Mouse (Mus musculus) kidney, embryonic 15.5 days (tissue): ENCODE data around the gene Socs2. TPM values are rescaled to one million over a fixed set of nuclear protein-coding genes. Genes with fewer than 3 reads are reported as not detected.

Experiments used
- ATAC-seq: fragments of 200-750 bp; cut with Nextera tagmentation; replicated peaks from 2 replicates; pipeline ENCODE4 v1.8.0; 2017; ENCODE audit warnings: moderate TSS enrichment; ENCODE audit not compliant: low FRiP score
- H3K27ac ChIP-seq: fragments of 300-500 bp; sonication (generic); 2 replicates; pipeline ENCODE4 v1.5.1; 2015; ENCODE audit warnings: mild to moderate bottlenecking, inconsistent platforms
- H3K27me3 ChIP-seq: fragments of 300-500 bp; sonication (generic); 2 replicates; pipeline ENCODE4 v1.6.1; 2015; ENCODE audit warnings: inconsistent platforms
- H3K36me3 ChIP-seq: fragments of 300-500 bp; sonication (generic); 2 replicates; pipeline ENCODE4 v1.6.1; 2015; ENCODE audit warnings: inconsistent platforms
- H3K4me1 ChIP-seq: fragments of 300-500 bp; sonication (generic); 2 replicates; pipeline ENCODE4 v1.6.1; 2015; ENCODE audit warnings: inconsistent platforms
- H3K4me2 ChIP-seq: fragments of 300-500 bp; sonication (generic); 2 replicates; pipeline ENCODE4 v1.6.1; 2015; ENCODE audit warnings: moderate library complexity, mild to moderate bottlenecking, inconsistent platforms
- H3K4me3 ChIP-seq: fragments of 300-500 bp; sonication (generic); replicated peaks from 2 replicates; pipeline ENCODE4 v1.5.1; 2015; ENCODE audit warnings: mild to moderate bottlenecking, inconsistent platforms
- H3K9ac ChIP-seq: fragments of 300-500 bp; sonication (generic); 2 replicates; pipeline ENCODE4 v1.6.1; 2015; ENCODE audit warnings: mild to moderate bottlenecking, inconsistent platforms
- H3K9me3 ChIP-seq: fragments of 300-500 bp; sonication (generic); replicated peaks from 2 replicates; pipeline ENCODE4 v1.6.1; 2016; ENCODE audit warnings: inconsistent platforms
- WGBS: fragments of 180-500 bp; shearing (Covaris S2); methylation state at CpG from one replicate; pipeline ENCODE4 v1.1.7; 2015; ENCODE audit warnings: mixed read lengths; 5-methylcytosine and 5-hydroxymethylcytosine counted together
- polyA plus RNA-seq: library from polyadenylated mRNA; unstranded; fragments of >200 nt; fragmentation: Nextera tagmentation; extraction: Ambion mirVana; gene quantifications from 2 replicates; pipeline ENCODE4 v1.2.1, GENCODE M21; 2015

Gene Socs2
- polyA plus RNA-seq, 1 experiment from 2014 or later, result 28.5 TPM

DNA sequence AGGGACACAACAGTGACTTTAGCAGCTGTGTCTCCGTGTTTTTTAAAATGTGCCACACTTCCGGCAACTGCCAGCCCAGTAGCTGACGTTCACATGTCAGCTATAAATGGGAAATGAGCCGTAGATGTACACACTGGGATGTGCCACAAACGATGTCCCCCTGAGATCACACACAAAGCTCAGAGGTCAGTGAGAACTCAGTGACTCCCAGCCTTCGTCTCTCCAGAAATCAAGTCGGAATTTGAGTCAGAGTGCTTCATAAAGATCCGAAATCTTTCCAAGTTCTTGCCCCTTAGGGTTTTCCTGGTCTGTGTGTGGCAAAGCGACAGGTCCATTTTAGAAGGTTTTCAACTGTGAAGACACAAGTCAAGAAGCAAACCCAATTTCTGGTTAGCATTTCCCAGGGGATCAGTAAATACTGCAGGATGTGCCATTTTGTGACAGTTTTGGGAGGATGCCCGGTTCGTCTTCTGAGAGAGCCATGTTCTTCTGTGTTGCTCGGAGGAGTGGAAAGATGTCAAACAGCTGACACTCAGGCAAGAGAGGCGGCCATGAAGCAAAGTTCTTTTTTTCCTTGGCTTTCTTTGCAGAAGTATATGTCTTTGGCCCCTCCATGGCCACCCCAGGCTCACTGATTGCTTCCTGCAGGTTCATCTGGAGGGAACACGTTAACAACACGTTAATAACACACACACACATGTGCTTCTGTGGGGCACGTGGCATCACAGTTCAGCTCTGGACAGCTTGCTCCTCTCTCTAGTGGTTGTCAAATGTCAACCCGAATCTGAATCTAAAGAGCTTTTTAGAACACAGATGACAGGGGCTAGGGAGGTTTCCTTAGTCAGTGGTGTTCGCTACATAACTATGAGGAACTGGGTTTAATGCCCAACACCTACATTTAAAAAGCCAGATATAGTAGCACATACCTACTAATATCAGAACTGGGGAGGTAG, 28.4 kb upstream of the Socs2 start:
- H3K27ac ChIP-seq, result no peak overlapping the region

DNA sequence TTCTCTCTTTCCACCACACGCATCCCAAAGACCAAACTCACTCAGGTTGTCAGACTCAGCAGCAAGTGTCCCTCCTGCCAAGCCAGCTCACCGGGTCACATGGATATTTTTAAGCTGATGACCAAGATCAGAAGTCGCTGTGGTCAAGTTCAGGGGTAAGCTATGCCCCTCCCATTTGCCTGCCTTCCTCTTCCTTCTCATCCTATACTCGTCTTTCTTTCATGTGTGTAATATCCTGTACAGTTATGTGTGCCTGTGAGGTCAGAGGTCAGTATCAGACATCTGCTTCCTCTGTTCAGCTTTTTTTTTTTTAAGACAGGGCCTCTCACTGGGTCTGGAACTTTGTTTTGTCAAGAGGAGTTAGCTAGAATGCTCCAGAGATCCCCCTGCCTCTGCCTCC, 25.4 kb upstream of the Socs2 start:
- Histone ChIP-seq H3K36me3 (no peaks in the 10 kb centered on the region), H3K9me3 (no peaks in the 10 kb centered on the region), H3K9ac (no peak overlapping the region), H3K4me1 (no peaks in the 10 kb centered on the region), H3K4me3 (no peak overlapping the region), H3K4me2 (no peak overlapping the region), H3K27me3 (no peaks in the 10 kb centered on the region), H3K27ac (no peak overlapping the region)
- ATAC-seq, result no peak
- 76% methylated on average over 4 of the region's 4 CpGs for WGBS

More for the DNA sequence above, 28.4 kb upstream of the Socs2 start:
- no peaks in the 10 kb centered on the region for H3K4me1 ChIP-seq
- no peaks in the 10 kb centered on the region for H3K9me3 ChIP-seq
- no peaks in the 10 kb centered on the region for H3K36me3 ChIP-seq
- WGBS, result 69% methylated on average over 18 of the region's 18 CpGs
- no peak overlapping the region for H3K4me3 ChIP-seq
- H3K4me2 ChIP-seq, result no peak overlapping the region
- ATAC-seq, result no peak
- H3K9ac ChIP-seq, result no peak overlapping the region
- no peaks in the 10 kb centered on the region for H3K27me3 ChIP-seq

DNA sequence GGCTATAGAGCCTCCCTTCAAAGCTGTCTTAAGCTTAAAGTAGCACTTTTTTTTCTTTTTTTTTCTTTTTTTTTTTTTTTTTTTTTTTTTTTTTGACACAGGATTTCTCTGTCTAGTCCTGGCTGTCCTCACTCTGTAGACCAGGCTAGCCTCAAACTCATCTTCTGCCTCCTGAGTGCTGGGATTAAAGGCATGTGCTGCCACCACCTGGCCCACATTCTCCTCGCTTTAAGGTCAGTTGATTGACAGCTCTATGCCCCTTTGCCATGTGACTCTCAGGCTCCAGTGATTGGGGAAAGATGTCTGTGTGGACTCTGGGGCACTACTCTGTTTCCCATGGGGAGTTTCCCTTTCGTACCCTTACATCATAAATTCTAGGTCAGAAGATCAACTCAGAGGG, 23.6 kb upstream of the Socs2 start:
- no peak for ATAC-seq

DNA sequence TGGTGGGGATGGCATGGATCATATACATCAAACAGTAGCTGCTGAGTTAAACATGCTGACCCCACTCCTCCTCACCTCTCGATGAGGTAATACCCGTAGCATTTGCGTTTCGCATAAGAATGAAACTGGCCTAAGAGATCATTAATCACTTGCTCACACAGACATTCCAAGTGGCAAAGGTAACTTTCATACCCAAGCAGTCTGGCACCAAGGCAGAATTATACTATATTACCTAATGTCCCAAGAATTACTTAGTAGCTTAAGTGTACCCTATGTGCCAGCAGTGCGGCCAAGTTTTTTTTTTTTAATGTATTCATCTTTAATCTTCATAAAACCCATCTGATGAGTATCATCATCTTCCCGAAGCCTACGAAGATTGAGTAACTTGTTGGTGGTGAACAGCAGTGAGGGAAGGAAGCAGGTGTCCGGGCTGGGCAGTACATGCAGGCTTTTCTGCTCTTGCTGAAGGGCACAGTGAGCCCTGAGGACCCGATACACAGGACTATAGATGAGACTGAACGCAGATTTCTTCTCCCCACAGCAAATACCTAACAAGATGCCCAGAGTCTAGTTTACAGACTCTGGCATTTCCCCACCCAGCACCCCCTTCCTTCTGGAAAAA, 22.8 kb upstream of the Socs2 start:
- Histone ChIP-seq H3K4me3 (no peak overlapping the region), H3K9ac (no peak overlapping the region), H3K4me2 (no peak overlapping the region), H3K27me3 (no peaks in the 10 kb centered on the region), H3K36me3 (no peaks in the 10 kb centered on the region), H3K27ac (no peak overlapping the region), H3K4me1 (no peaks in the 10 kb centered on the region), H3K9me3 (no peaks in the 10 kb centered on the region)
- no peak for ATAC-seq
- WGBS, result 92% methylated on average over 10 of the region's 10 CpGs

More for the DNA sequence above, 23.6 kb upstream of the Socs2 start:
- no peaks in the 10 kb centered on the region for H3K4me1 ChIP-seq
- no peaks in the 10 kb centered on the region for H3K36me3 ChIP-seq
- no peak overlapping the region for H3K4me2 ChIP-seq
- no peak overlapping the region for H3K4me3 ChIP-seq
- 55% methylated on average over 2 of the region's 2 CpGs for WGBS
- H3K27me3 ChIP-seq, result no peaks in the 10 kb centered on the region
- no peak overlapping the region for H3K27ac ChIP-seq
- H3K9ac ChIP-seq, result no peak overlapping the region
- no peaks in the 10 kb centered on the region for H3K9me3 ChIP-seq

DNA sequence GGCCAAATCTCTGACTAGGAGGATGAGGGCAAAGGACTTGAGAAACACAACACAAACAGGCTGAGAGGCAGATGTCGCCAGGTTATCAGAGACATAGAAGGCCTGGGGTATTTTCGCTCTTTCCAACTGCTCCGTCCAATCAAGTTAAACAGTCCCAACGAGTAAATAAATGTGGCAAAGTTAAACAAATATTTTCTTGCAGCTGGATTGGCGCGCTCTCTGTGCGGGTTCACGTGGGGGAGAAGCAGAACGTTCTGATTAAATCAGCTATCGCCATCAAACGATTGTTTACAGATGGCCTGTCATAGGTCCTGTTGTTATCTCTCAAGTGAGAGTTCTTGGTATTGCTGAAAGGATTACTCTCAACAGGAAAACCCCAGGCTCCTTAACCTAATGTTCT, 22.0 kb upstream of the Socs2 start:
- Histone ChIP-seq H3K4me2 (no peak overlapping the region), H3K4me1 (no peaks in the 10 kb centered on the region)
- 51% methylated on average over 11 of the region's 11 CpGs for WGBS

DNA sequence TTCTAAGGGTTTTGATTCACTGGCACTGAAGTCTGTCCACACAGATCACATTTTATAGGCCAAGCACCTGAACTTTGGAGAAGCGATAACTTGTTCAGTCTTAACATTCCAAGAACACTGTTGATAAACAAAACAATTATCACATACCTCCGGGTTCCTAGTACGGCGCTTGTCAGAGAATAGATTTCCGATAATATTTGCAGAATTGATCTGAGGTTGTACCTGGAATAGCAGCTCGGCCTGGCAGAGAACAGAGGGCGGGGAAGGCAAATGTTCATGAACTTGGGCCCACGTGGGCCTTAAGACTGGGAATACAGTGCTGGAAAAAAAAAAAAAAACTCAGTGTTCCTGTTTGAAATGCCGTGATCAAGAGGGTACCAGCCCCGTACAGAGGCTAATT, 13.3 kb upstream of the Socs2 start:
- H3K4me2 ChIP-seq, result no peak overlapping the region
- WGBS, result 93% methylated on average over 10 of the region's 10 CpGs
- no peaks in the 10 kb centered on the region for H3K4me1 ChIP-seq
- H3K27ac ChIP-seq, result no peak overlapping the region
- H3K36me3 ChIP-seq, result no peaks in the 10 kb centered on the region
- ATAC-seq, result no peak
- no peak overlapping the region for H3K4me3 ChIP-seq
- no peaks in the 10 kb centered on the region for H3K27me3 ChIP-seq
- H3K9ac ChIP-seq, result no peak overlapping the region
- H3K9me3 ChIP-seq, result no peaks in the 10 kb centered on the region

More for the DNA sequence above, 22.0 kb upstream of the Socs2 start:
- Histone ChIP-seq H3K9me3 (no peaks in the 10 kb centered on the region), H3K9ac (no peak overlapping the region), H3K27me3 (no peaks in the 10 kb centered on the region), H3K27ac (no peak overlapping the region), H3K4me3 (no peak overlapping the region), H3K36me3 (no peaks in the 10 kb centered on the region)
- ATAC-seq, result no peak

DNA sequence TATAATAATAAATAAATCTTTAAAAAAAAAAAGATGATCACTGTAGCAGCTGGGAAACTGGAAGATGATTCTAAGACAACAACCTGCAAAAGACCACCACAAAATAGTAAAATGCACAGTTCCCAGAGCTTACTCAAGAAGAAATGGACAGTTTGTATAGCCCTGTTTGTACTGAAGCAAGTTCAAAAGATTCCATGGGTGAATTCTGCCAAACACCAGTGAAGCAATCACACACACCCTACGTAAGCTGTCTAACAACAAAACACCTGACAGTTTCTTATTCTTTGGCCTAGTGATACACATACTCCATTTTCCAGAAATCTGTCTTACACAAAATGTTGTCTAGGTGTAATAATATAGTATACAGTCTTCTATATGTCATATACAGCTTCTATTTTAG, 12.1 kb upstream of the Socs2 start:
- H3K4me3 ChIP-seq, result no peak overlapping the region
- 89% methylated on average over 1 of the region's 1 CpGs for whole genome bisulfite sequencing
- H3K4me1 ChIP-seq, result no peaks in the 10 kb centered on the region

DNA sequence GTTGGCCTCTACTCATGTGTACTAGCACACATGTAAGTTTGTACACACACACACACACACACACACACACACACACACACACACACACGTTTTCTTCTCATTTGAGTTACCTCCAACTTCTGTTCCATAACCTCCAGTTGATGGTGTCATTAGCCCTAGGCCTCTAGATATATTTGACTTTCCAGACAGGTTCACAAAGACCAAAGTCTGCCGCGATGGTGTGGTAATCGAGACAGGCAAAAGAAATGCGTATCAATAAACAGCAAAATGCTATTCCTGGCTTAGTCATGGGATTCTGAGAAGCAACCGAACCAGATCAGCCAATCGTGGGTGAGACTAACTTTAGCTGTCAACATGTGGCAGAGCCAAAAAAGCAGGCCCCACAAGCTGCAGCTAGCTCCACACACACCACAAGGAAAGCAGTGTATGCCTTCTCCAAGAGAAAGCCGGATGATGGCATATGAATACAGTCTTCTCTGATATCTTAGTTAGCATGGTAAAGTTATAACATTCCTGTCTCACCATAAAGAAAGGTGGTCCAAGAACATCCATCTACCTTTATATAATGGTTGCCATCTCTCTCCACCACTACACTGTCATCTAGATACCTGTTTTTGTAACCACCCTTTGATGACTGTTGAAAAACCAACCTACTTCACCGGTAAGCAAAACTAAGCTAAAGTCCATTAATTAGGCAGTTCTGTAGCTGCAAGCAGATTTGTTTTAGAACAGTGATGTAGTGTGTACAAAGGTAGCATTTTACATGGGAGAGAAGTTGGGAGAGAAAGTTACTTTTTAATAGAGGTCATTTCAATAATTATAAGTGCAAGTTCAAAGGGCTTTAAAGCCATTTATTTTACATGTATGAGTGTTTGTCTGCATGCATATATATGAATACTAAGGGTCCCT, 9.5 kb upstream of the Socs2 start:
- Histone ChIP-seq H3K27ac (no peak overlapping the region), H3K4me1 (no peaks in the 10 kb centered on the region), H3K9me3 (no peaks in the 10 kb centered on the region), H3K4me2 (no peak overlapping the region), H3K36me3 (no peaks in the 10 kb centered on the region), H3K27me3 (no peaks in the 10 kb centered on the region), H3K4me3 (no peak overlapping the region), H3K9ac (no peak overlapping the region)
- 88% methylated on average over 9 of the region's 9 CpGs for WGBS
- ATAC-seq, result no peak

More for the DNA sequence above, 12.1 kb upstream of the Socs2 start:
- H3K27ac ChIP-seq, result no peak overlapping the region
- ATAC-seq, result no peak
- no peak overlapping the region for H3K9ac ChIP-seq
- no peaks in the 10 kb centered on the region for H3K27me3 ChIP-seq
- no peak overlapping the region for H3K4me2 ChIP-seq
- no peaks in the 10 kb centered on the region for H3K9me3 ChIP-seq
- no peaks in the 10 kb centered on the region for H3K36me3 ChIP-seq

DNA sequence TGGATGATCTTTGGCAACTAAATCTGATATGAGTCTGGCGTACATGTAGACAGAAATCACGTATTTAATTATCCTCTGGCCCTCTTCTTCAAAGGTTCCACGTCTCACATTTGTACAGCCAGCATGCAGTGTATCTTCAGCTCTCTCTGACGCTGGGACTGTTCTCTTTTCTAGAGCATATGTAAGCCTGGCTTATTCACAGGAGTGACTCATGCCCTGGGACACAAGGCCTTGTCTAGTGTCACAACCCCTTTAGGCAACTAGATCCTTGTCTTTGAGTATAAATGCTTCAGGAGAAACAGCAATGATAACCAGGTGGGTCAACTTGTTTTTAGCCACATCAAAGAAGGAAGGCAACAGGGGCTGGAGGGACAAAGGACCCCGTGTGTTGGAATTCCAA, 5.7 kb upstream of the Socs2 start:
- H3K36me3 ChIP-seq, result no peaks in the 10 kb centered on the region
- WGBS, result 82% methylated on average over 5 of the region's 5 CpGs

DNA sequence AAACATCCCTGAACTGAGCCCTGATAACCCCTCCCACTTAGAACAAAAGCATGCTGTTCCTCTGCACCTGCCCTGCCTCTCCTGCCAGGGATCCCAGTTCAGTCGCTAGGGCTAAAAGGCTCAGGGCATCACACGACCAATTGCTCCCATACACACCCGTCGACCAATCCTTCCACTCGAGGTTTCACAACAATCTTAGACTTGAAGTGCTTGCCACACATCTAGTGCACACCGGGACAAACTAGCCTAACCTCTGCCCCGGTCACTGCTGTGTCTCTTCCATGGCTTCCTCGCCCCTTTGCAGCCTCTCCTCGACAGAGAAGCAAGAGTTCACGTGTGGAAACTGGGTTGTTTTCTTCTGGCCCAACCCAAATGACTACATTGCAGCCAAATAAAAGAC, 3.3 kb upstream of the Socs2 start:
- H3K27ac ChIP-seq, result no peak overlapping the region
- no peaks in the 10 kb centered on the region for H3K36me3 ChIP-seq
- peaks cover 18% of the 10 kb centered on the region for H3K27me3 ChIP-seq
- H3K4me3 ChIP-seq, result no peak overlapping the region
- peaks cover 20% of the 10 kb centered on the region for H3K4me1 ChIP-seq
- no peak for ATAC-seq
- no peaks in the 10 kb centered on the region for H3K9me3 ChIP-seq
- WGBS, result 73% methylated on average over 10 of the region's 10 CpGs
- H3K4me2 ChIP-seq, result no peak overlapping the region
- no peak overlapping the region for H3K9ac ChIP-seq

More for the DNA sequence above, 5.7 kb upstream of the Socs2 start:
- no peak overlapping the region for H3K27ac ChIP-seq
- ATAC-seq, result no peak
- no peak overlapping the region for H3K4me2 ChIP-seq
- H3K27me3 ChIP-seq, result peaks cover 10% of the 10 kb centered on the region; the same call in 1 of the 2 replicates
- H3K9me3 ChIP-seq, result no peaks in the 10 kb centered on the region
- H3K4me3 ChIP-seq, result no peak overlapping the region
- H3K9ac ChIP-seq, result no peak overlapping the region
- H3K4me1 ChIP-seq, result peaks cover 2% of the 10 kb centered on the region

DNA sequence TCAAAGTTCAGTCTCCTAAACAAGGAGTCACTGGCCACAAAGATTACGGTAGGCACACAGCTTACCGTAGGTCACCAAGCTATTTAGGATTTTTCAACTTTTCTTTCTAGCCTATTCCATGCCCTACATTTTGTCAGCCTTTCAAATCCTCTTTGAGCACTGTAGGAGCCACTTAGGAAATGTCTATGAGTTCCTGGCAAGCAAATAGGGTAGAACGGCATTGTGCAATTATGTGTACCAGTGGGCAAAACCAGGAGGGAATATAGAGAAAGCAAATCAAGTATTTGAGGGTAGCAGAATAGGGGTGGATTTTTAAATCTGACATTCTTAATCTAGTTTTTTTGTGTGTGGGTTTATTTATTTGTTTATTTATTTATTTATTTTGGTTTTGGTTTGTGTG, 2.7 kb upstream of the Socs2 start:
- H3K4me3 ChIP-seq, result no peak overlapping the region
- no peak overlapping the region for H3K4me2 ChIP-seq
- WGBS, result 95% methylated on average over 3 of the region's 3 CpGs
- H3K9me3 ChIP-seq, result no peaks in the 10 kb centered on the region
- peaks cover 25% of the 10 kb centered on the region for H3K4me1 ChIP-seq
- no peaks in the 10 kb centered on the region for H3K36me3 ChIP-seq
- H3K9ac ChIP-seq, result no peak overlapping the region
- H3K27me3 ChIP-seq, result peaks cover 24% of the 10 kb centered on the region
- ATAC-seq, result no peak
- H3K27ac ChIP-seq, result no peak overlapping the region

DNA sequence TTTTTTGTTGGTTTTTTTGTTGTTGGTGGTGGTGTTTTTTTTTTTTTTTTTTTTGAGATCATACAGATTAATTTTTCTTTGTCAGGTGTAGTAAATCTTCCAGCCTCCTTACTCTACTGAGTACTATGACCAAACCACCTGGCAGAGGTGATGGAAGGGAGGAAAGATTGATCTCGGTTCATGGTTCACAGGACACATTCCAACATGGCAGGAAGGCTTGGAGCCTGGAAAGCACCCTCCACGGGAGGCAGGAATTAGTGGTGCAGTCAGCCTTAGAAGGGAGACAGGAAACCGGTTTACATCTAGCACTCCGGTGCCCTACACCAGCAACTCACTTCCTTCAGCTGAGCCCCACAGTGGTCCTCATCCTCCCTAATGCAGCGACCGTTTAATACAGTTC, 1.7 kb upstream of the Socs2 start:
- H3K4me2 ChIP-seq, result no peak overlapping the region
- H3K27ac ChIP-seq, result no peak overlapping the region
- no peak overlapping the region for H3K4me3 ChIP-seq
- WGBS, result 50% methylated on average over 6 of the region's 6 CpGs
- H3K4me1 ChIP-seq, result peaks cover 32% of the 10 kb centered on the region
- no peaks in the 10 kb centered on the region for H3K9me3 ChIP-seq
- H3K36me3 ChIP-seq, result no peaks in the 10 kb centered on the region
- ATAC-seq, result no peak
- H3K9ac ChIP-seq, result no peak overlapping the region
- H3K27me3 ChIP-seq, result peaks cover 35% of the 10 kb centered on the region
